27 mouse cellular contexts compared by ENCODE assay signal in the genomic region with DNA sequence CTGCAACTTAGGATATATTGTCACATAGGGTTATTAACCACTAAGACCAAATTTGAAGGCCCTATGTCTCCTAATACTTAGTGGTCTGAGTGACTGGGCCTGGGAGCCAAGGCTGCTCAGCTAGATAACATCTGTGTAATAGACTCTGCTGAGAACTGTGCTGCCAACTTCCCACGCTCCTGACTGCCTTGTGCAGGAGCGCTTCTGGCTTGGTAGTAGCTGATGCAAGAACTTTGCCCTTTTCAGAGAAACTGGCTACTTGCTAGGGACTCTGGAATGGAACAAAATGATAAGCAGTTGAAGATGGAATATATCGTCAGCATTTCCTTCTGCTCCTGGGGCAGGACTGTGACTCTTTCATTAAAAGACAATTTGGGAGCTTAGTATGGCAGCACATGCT. TPM values are rescaled to one million over a fixed set of nuclear protein-coding genes. Genes with fewer than 3 reads are reported as not detected.
A peak's percentile ranks its signal among the peaks of the same experiment; 100 is the strongest.
DNase-seq lines count a peak whose midpoint lies in the region; ATAC-seq lines count a peak whose summit lies in the region.
"Had no signal": no experiment of that assay in that cellular context is flagged by ENCODE, and none has a peak within 500 bp of the region (broad histone marks: within the 10 kb centered on the region; RNA-seq: fewer than 3 reads in every experiment).

No protein-coding gene starts in this region.

- no peaks in the 10 kb centered on the region for H3K4me1 ChIP-seq in intestine, embryonic 16.5 days (ENCODE audit: control insufficient read depth, insufficient read depth, low read length)
- H3K4me1 ChIP-seq: embryonic facial prominence, embryonic 13.5 days; forebrain, embryonic 12.5 days; heart, embryonic 13.5 days; hindbrain, embryonic 15.5 days; midbrain, embryonic 13.5 days; neural tube, embryonic 13.5 days had no signal

- 69% methylated on average over 3 of the region's 3 CpGs for WGBS in intestine, embryonic 16.5 days

- 0 out of 2 replicates have a peak overlapping the region, but pooled peaks have one; percentile 45 for H3K27ac ChIP-seq in intestine, embryonic 16.5 days (ENCODE audit: low read length)
- H3K27ac ChIP-seq: embryonic facial prominence, embryonic 13.5 days; forebrain, embryonic 12.5 days; heart, adult 2 months; hindbrain, embryonic 10.5 days; hindbrain, embryonic 15.5 days; liver, embryonic 14.5 days; macrophage; midbrain, embryonic 13.5 days; neural tube, embryonic 13.5 days had no signal

- H3K9ac ChIP-seq in intestine, embryonic 16.5 days (ENCODE audit: low read depth, low read length) = no peak overlapping the region
- H3K9ac ChIP-seq: embryonic facial prominence, embryonic 13.5 days; forebrain, embryonic 12.5 days; heart, embryonic 13.5 days; hindbrain, embryonic 15.5 days; liver, embryonic 14.5 days; midbrain, embryonic 13.5 days; neural tube, embryonic 13.5 days had no signal

- peak; percentile 70 for ATAC-seq in intestine, embryonic 16.5 days
- ATAC-seq: inflammation-experienced regulatory T-cells, adult 6 months; midbrain, embryonic 13.5 days had no signal

- H3K27me3 ChIP-seq in intestine, embryonic 16.5 days (replicated peaks; ENCODE audit: control insufficient read depth, insufficient read depth, low read length) = no peaks in the 10 kb centered on the region
- H3K27me3 ChIP-seq: CH12.LX; embryonic facial prominence, embryonic 13.5 days; forebrain, embryonic 12.5 days; heart, embryonic 13.5 days; hindbrain, embryonic 15.5 days; midbrain, embryonic 13.5 days; neural tube, embryonic 13.5 days had no signal

- no peaks in the 10 kb centered on the region for H3K36me3 ChIP-seq in intestine, embryonic 16.5 days (ENCODE audit: control insufficient read depth, insufficient read depth, low read length)

- DNase-seq in heart, adult 11 months = peak; percentile 86
- DNase-seq in heart, adult 18-20 months = no peak
- DNase-seq in 3T3-L1 (ENCODE audit: low read depth, low spot score) = peak; percentile 31
- peak; percentile 25 for DNase-seq in MN1 (ENCODE audit: low spot score)
- no peak for DNase-seq in layer of hippocampus, postnatal 36 days
- DNase-seq: cerebellum, adult 18-20 months; gastrocnemius, postnatal 14 days; kidney, postnatal 4 days; left cerebral cortex, postnatal 4 days; lung, adult 2 months; lung, postnatal 10 days; thymus, adult 2 months; thymus, postnatal 4 days had no signal

- H3K4me3 ChIP-seq in intestine, embryonic 16.5 days (ENCODE audit: low read length) = no peak overlapping the region
- H3K4me3 ChIP-seq: embryonic facial prominence, embryonic 13.5 days; forebrain, embryonic 12.5 days; heart, adult 2 months; heart, embryonic 13.5 days; hindbrain, embryonic 10.5 days; hindbrain, embryonic 15.5 days; midbrain, embryonic 13.5 days; neural tube, embryonic 13.5 days had no signal

- H3K9me3 ChIP-seq in intestine, embryonic 16.5 days (ENCODE audit: control insufficient read depth, low read length) = no peaks in the 10 kb centered on the region
- H3K9me3 ChIP-seq: embryonic facial prominence, embryonic 13.5 days; forebrain, embryonic 12.5 days; heart, embryonic 13.5 days; hindbrain, embryonic 10.5 days; hindbrain, embryonic 15.5 days; midbrain, embryonic 13.5 days; neural tube, embryonic 13.5 days had no signal

- no peak overlapping the region for H3K4me2 ChIP-seq in intestine, embryonic 16.5 days (ENCODE audit: low read depth, low read length)
- H3K4me2 ChIP-seq: embryonic facial prominence, embryonic 13.5 days; forebrain, embryonic 12.5 days; heart, embryonic 13.5 days; hindbrain, embryonic 15.5 days; midbrain, embryonic 13.5 days; neural tube, embryonic 13.5 days had no signal

RNA-seq across cellular contexts. Expression of gene Aldh18a1, which starts 7.0 kb away (rescaled TPM):
- 1 to 10 TPM; 6.4 to 7.9 TPM for total RNA-seq in heart, adult 18-20 months (2021)
- polyA plus RNA-seq in intestine, embryonic 16.5 days (2015; fragmentation: Nextera tagmentation; extraction: Ambion mirVana) = 299 and 355 TPM in 2 replicates
- total RNA-seq in layer of hippocampus, postnatal 36 days (2021) = 10 to 100 TPM; 22.8 to 23.0 TPM

RNA-seq across cellular contexts. Expression of gene Tctn3, which starts 16.8 kb away (rescaled TPM):
- 1 to 10 TPM; 7.1 to 7.2 TPM for total RNA-seq in heart, adult 18-20 months (2021)
- polyA plus RNA-seq in intestine, embryonic 16.5 days (2015; fragmentation: Nextera tagmentation; extraction: Ambion mirVana) = 10.6 and 11.7 TPM in 2 replicates
- 10 to 100 TPM; 14.4 to 17.1 TPM for total RNA-seq in layer of hippocampus, postnatal 36 days (2021)

RNA-seq across cellular contexts. Expression of gene Entpd1, which starts 16.9 kb away (rescaled TPM):
- total RNA-seq in heart, adult 18-20 months (2021) = 10 to 100 TPM; 21.1 to 22.2 TPM
- 7.5 and 7.6 TPM in 2 replicates for polyA plus RNA-seq in intestine, embryonic 16.5 days (2015; fragmentation: Nextera tagmentation; extraction: Ambion mirVana)
- 10 to 100 TPM; 17.6 to 20.4 TPM for total RNA-seq in layer of hippocampus, postnatal 36 days (2021)
- polyA plus RNA-seq: C2C12 had no signal

Comparison
In these comparisons a context has a peak if more than half of its experiments do, and no peak if none do; other contexts are left out.
1. DNase-seq: peak in heart, adult 11 months (single experiment), 3T3-L1 (single experiment) and MN1 (single experiment); none in heart, adult 18-20 months (0 of 2) and layer of hippocampus, postnatal 36 days (0 of 2).